Mouse (Mus musculus): ENCODE results near the gene Map3k1.

Map3k1 gene

GRCm38 (mm10) chr13:111812647-111813046 is 3.9 kb upstream of the Map3k1 start:
- no peak for DNase-seq (ENCODE audit: low read depth, low spot score)

- no peak for DNase-seq (ENCODE audit: low read depth, low spot score)
Observed at GRCm38 (mm10) chr13:111810998-111811628, 2.3 kb upstream of the Map3k1 start.

- no peak for DNase-seq (ENCODE audit: low read depth, low spot score)
Observed at GRCm38 (mm10) chr13:111809466-111810228, 854 bp upstream of the Map3k1 start.

GRCm38 (mm10) chr13:111808387-111808636 is 481 bp downstream of the Map3k1 start:
- DNase-seq (ENCODE audit: low read depth, low spot score): peak; percentile 66

DNA sequence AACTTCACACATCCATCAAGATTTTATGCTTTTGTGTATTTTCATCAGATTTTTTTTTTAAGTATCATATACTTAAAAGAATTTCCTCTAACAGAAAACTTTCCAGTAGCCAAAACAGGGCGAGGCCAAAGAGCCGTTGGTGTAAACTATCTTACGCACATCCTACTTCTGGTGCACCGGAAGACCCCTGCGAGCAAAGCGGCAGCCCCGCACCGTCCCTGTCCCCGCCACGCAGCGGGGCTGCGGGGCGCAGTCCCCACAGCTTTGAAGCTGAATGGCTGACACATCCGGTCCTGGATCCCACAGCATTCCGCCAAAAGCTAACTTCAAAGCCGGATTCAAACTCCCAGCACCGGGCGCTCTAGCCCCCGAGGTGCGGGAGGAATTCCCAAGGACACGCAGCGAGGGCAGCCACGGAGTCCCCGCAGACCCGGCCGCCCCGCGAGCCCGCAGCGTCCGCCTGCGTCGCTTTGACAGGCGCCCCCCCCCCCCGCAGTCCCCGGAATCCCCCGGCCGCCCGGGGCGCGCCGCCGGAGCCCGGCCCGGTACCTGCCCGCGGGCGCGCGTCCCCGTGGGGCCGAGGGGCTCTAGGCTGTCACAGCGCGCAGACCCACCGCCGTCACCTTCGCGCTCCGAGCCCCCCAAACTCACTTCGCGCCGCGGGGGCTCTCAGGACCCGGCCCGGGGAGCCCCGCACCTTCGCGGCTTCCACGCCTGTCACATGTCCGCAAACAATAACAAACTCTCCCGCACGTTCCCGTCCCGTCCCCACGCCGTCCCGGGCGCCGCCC is 1.0 kb downstream of the Map3k1 start:
- DNase-seq (ENCODE audit: low read depth, low spot score): peak; percentile 89

GRCm38 (mm10) chr13:111807105-111807595 is 1.6 kb downstream of the Map3k1 start:
- no peak for DNase-seq (ENCODE audit: low read depth, low spot score)

DNA sequence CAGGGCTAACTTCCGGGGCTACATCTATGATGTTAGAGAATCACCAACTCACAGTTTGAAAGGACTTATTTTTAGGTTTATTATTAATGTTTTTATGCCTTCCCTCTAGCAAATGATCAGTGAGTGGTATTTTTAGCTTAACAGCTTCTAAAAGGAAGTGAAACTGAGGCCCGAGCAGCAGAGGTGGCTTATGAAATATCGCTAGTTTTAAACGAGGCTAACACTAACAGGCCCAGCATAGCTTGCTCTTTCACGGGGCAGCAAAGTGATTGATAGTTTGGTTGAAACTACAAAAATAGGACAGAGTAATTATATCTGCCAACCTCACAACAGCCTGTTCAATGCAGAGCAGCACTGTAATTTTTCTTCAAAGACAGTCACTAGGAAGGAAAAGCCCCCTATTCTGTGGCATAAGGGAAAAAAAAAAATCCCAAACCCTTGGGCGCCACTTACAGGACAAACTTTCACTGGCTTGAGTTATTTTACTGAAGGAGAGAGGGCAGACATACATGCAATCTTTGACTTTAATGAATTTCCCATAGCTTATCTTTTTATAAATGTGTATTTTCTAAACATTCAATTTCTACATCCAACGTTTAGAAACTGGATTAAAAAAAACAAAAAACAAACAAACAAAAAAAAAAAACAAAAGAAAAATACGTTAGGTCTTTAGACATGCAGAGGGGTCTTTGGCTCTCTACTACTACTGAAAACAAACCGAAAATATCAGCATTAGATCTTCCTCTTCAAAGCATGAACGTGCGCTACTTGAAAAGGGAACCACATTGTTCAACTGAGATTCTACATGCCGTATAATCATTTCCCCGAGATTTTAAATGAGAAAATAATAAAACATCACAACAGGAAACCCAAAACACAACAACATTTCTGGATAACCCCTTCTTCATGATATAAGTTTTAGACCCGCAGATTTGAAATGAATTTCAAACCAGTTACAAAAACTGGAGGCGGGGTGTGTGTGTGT is 2.8 kb downstream of the Map3k1 start:
- no peak for DNase-seq (ENCODE audit: low read depth, low spot score)

DNA sequence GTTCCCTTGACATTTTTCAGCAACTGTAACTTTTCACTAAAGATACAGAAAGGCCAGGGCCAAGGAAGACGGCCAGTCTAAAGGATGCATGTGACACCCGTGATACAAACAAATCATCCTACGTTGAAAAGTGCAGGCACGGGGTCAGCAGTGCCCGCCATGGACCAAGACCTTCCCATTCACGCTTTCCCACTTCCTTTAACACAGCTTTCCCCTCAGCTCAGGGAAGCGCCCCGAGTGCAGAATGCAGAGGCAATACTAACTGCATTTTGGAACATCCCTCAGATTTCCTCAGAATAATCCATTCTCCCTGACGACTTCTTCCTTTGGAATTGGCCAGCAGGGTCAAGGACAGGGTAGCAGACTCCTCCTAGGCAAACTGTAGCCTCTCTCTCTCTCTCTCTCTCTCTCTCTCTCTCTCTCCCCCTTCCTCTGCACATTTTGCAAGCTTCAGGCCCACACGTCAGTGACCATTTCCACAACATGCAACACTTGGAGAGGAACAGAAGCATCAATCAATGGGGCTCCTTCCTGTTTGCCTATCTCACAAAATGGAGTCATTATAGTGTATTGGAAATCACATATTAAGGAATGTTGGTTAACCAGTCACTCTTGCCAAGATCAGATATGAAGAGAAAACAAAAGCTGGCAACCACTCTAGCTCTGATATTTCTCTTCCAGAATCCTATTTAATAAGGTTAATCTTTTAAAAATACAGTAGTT is 3.7 kb downstream of the Map3k1 start:
- DNase-seq (ENCODE audit: low read depth, low spot score): peak; percentile 37

DNA sequence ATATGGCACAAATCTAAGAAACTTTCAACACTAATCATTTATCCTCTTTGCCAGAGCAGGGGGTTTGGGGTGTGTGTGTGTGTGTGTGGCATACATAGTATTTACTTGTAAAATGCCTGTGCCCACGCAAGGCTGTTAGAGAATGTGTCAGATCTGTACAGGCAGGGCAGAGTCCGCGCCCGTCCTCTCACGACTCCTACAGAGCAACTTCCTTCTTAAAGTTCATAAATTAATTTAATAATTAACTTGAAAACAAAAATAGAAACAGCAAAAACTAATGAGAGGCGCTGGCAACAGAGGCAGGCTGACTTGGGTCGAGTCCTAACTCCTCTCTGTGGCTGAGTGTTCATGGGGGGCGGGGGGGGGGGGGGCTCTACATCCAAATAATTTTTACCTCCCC is 4.6 kb downstream of the Map3k1 start:
- DNase-seq (ENCODE audit: low read depth, low spot score): no peak

DNA sequence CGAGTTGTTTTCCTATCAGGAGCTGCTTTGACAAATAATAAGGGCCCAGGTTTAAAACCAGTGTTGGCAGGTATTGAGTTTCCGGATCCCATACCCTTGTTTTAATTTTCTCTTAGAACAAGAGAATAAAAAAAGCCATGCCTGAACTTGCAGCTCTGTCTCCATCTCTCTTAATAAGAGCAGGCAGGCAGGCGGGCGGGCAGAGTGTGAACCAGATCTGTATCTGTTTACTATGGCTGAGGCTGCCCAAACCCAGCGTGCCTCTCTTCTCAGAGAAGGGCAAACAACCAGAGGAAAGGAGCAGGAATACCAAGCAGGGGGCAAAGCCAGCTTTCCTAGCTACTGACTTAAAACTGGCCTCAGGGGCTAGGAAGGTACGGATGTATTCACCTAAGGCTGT is 5.3 kb downstream of the Map3k1 start:
- DNase-seq (ENCODE audit: low read depth, low spot score): no peak

DNA sequence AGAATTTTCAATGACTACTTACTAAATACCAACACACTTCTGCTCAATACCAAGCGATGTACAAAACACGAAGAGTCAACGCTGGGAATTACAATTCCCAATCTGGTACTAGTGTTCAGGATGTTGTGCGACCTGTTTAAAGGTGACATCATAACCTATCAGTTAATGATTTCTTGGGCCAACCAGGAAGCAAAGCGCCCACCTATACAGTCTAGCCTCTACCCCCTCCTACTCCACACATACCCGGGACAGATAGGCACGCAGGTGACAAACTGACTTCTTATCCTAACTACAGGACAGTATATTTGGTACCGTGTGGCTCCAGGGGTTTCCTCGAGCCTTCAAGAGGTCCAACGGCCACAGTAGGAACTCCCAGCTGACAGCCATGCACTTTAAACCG is 5.9 kb downstream of the Map3k1 start:
- no peak for DNase-seq (ENCODE audit: low read depth, low spot score)

DNA sequence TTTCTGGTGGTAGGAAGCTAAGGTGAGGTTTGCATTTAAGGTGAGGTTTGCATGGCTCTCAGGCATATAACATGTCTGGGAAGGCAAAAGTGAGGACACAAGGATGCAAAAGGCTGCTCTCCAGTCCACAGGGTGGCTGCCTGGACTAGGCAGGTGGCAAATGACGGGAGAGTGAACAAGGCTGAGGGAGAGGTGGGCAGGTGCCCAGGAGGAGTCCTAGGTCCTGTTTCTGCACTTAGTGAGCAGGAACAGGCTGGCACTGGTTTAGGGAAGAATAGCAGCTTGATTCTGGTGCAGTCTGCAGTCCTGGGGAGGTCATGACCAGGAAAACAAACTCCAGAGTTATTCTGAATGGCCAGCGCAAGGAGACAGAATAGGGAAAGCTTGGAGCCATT is 6.5 kb downstream of the Map3k1 start:
- no peak for DNase-seq (ENCODE audit: low read depth, low spot score)

DNA sequence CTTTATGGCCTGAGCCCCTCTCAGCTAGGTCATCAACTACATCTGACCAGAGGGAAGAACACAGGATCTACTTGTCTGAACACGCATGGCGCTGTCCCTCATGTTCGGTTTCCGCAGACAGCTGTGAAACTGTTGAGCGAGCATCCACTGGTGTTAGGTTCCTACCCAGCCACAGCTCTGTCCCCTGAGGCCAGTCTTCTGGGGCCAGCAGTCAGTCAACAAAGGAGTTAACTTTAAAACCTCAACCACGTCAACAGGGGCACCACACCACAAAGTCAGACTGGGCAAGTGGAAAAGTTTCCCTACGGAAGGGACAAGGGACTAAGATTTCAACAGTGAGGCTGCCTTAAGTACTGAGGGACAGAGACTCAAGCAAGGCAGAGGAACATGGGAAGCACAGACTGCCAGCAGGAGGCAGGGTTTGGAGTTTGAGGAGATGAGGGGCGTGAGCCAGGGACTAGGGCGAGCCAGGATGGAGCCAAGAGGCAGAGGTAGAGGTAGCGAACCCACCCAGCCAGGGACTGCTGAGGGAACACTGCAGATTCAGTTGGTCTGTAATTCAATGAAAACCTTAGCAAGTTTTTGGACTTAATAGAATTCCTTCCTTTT is 7.0 kb downstream of the Map3k1 start:
- no peak for DNase-seq (ENCODE audit: low read depth, low spot score)

- no peak for DNase-seq (ENCODE audit: low read depth, low spot score)
Observed at GRCm38 (mm10) chr13:111800866-111801265, 7.9 kb downstream of the Map3k1 start.

GRCm38 (mm10) chr13:111798044-111798443 is 10.7 kb downstream of the Map3k1 start:
- no peak for DNase-seq (ENCODE audit: low read depth, low spot score)

DNA sequence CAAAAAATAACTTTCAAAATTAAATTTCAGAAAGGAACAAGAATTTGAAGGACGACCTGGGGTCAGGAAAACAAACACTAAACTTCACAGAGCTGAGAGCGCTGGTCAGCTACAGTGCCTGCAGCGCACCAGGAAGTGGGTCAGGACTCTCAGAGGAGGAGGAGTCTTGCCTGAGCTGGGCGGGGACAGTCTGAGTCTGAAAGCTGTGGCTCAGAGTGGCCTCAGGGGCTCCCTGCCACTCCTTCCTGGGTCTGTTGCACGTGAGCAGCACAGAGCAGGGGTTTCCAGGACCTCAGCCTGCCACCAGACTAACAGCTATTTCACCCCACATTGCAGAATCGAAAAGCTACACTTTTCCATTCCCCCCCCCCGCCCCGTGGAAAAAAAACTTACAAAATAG is 11.8 kb downstream of the Map3k1 start:
- DNase-seq (ENCODE audit: low read depth, low spot score): peak; percentile 87

GRCm38 (mm10) chr13:111796191-111796920 is 12.4 kb downstream of the Map3k1 start:
- peak; percentile 88 for DNase-seq (ENCODE audit: low read depth, low spot score)

DNA sequence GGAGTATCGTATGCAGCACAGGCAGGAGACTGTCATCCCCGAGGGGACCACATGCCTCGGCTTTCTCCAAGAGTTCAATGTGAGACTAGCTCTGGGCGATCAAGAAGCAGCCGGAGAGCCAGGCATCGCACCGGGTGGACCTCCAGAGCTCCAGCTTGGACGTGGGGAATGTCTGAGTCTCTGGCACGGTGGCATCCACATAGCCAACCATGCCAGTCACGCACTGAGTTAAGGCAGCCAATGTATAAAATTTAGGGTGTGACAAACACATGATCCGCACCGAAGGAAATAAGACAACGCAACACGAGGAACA is 15.9 kb downstream of the Map3k1 start:
- DNase-seq (ENCODE audit: low read depth, low spot score): no peak

DNA sequence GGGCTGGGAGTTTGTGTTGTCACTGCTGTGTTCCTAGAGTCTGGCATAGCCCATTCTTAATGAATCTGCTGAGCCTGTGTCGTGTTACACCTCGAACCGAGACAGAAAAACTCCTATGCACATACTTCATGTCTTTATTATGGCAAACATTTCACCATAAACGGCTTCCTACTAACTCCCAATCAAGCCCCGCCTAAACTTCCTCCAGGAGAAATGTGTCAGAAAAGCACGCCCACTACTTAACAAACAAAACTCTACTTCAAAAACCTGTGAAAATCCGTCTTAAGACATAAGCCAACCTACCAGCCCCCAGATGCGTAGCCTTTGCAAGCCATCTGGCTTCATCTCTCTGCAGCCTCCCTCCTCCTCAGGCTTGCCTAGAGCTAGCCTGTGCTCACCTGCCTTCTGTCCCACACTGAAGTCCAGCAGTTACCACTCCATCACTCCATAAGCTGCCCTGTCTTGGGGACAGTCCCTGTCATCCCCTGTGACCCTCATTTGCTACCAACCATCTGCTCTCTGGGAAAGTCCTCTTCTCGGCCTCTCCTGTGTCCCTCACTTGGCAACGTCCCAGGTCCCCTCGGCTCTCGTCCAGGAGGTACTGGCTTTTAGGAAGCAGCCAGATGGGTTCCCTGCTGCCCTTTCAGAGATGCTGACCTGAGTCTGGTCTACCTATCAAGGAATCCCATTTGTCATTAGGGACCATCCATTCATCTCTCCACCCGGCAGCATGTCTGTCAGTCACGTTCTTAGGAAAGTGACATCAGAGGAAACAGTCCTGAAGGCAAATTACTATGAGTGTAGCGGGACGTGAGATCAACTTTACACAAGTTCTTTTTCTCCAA is 16.4 kb downstream of the Map3k1 start:
- no peak for DNase-seq (ENCODE audit: low read depth, low spot score)
